Mouse (Mus musculus) inflammation-experienced regulatory T-cells, adult 6 months (primary cell): ENCODE data around the gene Prkaa1. TPM values are rescaled to one million over a fixed set of nuclear protein-coding genes. Genes with fewer than 3 reads are reported as not detected.
"Not testable (repeated sequence)": the region's sequence is repeated elsewhere in the genome, so short reads cannot be mapped to it uniquely, and the experiment has no call there.

Experiments used
- ATAC-seq: one replicate; pipeline ENCODE4 v1.8.0; 2017
- polyA plus RNA-seq, 3 experiments: library from polyadenylated mRNA; unstranded; fragments of 100-300 nt; shearing (Covaris generic); gene quantifications; one replicate each; pipeline ENCODE4 v1.2.1; 2017

The Prkaa1 gene
- polyA plus RNA-seq, 3 experiments from 2014 or later: 18.1 to 22.5 (median 21.9) TPM

GRCm38 (mm10) chr15:5173217-5173820, 29.7 kb downstream of the Prkaa1 start:
- ATAC-seq: no peak

- ATAC-seq: peak; percentile 9
These were observed 41.1 kb downstream of the Prkaa1 start for GRCm38 (mm10) chr15:5184668-5185330.

GRCm38 (mm10) chr15:5185366-5186292, 42.0 kb downstream of the Prkaa1 start, which contains the start of gene Ttc33:
Gene Ttc33, plus strand, starts transcription at chr15:5185525.
- ATAC-seq: peak; percentile 83

DNA sequence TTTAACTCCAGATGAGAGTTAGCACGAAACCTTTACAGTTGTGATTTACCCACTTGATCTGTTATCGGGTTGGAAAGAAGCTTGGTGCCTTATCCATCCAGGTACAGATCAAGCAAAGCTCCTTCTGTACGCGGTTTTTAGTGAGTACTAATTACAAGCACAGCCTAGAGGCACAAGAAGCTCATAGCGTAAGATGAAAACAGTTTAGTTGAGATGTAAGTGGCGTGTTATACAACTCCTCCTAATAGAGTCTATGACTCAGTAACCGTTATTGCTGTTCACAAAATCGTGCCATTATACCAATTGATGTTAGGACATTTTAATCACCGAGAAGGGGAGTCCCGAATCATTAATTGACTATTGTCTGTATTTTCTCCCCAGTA, 42.6 kb downstream of the Prkaa1 start:
- ATAC-seq: no peak

DNA sequence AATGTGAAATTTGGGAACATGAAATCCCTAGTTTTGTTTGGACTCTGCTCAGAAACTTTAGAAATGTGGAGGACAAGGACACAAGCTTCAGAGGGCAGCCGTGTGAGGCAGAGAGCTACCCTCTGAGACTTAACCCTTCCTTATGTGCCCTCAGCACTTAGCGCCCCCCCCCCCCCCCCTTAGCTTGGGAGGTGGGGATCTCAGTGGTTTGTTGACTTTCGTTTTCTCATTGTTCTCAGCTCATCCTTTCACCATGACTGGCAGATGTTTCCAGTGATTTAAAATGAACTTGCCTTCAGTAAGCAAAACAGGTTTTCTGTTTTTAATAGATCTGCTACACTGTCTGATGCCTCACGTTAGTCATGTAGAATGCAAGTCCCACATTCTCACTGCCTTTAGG, 43.5 kb downstream of the Prkaa1 start:
- ATAC-seq: no peak

- no peak for ATAC-seq
These were observed 44.4 kb downstream of the Prkaa1 start for GRCm38 (mm10) chr15:5188029-5188428.

DNA sequence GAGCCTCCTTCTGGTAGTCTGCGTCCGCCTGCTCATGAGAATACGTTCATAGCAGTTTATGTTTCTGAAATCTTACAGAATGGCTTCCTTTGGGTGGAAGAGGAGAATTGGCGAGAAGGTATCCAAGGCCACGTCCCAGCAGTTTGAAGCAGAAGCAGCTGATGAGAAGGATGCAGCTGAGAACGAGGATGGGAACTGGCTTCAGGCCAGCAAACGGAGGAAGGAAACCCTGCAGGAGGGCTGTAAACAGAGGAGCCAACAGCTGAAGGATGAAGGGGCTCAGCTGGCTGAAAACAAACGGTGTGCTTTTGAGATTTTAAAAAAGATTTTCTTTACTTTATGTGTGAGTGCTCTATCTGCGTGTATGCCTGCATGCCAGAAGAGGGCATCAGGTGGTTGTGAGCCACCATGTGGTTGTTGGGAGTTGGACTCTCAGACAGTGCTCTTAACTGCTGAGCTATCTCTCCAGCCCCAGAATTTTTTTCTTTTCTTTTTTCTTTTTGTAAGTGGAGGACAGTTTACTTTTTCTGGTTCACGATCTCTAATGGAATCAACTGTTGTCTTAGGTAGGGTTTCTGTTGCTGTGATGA, 45.9 kb downstream of the Prkaa1 start:
- ATAC-seq: no peak

GRCm38 (mm10) chr15:5193833-5194232, 50.2 kb downstream of the Prkaa1 start:
- ATAC-seq: peak; percentile 50

DNA sequence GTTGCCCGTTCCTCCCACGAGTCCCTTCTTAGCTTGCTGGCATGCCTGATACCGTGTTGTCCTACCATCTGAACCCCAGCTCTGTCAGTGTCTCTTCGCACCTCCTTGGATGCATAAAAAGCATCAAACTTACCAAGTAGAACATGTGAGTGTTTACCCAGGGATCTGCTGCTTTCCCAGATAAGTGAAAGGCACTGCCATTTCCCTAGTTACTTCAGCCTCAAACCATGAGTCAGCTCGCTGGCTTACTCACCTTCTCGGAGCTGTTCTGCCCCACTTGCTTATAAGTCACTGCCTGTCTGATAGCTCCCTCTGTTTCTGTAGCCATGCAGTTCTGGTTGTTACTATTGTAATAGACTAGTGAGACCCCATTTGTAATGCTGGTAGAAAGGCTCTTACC, 50.8 kb downstream of the Prkaa1 start:
- no peak for ATAC-seq

DNA sequence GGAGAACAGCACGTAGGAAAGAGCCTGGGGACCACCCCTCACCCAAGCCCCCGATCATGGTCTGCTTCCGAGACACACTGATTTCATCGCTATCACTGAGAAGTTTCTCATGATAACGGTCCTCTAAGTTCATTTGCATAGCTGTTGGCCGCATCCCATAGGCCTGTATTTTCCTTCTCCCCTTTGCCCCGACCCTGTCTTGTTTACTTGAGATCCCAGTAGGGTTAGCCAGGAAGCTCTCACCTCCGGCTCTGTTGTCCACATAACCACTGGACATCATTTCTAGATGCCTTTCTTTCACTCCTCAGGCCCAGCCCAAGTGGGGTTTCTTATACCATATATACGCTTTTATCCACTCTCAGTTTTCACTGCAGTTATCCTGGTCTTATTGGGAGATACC, 51.3 kb downstream of the Prkaa1 start:
- ATAC-seq: no peak

DNA sequence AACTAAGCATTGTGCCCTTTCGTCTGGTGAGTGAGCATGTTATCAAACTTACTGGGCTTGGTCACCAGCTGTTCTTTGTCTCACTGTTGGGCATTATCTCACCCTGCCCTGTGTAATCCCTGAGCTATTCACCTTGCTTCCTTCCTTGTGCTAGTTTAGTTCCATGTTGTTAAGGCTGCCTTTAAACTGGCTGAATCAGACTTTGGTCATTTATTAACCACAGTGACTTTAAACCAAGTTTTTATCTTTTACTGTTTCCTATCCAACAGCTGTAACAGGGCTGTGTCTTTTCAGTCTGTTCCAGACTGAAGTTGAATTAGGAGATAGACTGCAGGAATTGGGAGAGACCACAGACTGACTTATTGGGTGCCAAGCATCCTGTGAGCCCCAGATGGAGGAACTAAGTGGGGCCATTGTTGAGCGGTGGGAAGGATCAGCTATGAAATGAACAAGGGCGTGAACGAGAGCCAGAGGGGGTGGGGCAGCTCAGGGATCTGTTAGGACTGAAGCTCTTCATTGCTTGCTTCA, 52.4 kb downstream of the Prkaa1 start:
- no peak for ATAC-seq

DNA sequence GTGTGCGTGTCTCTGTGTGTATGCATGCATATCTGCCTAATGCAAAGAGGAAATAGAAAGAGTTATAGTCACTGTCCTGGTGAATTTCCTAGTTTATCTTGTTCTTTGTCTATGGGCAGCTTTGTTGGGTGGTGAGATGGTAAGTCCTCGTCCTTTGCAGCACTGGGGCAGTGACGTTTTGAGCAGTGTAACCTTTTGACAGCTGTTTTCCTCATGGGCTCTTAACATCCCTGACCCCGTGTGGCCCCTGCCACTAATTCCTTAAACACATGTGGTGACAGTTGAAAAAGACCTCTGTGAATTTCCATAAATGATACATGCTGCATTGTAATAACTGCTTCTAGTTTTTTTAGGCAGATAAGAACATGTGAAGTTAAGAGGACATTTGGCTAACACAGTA, 53.0 kb downstream of the Prkaa1 start:
- ATAC-seq: no peak

DNA sequence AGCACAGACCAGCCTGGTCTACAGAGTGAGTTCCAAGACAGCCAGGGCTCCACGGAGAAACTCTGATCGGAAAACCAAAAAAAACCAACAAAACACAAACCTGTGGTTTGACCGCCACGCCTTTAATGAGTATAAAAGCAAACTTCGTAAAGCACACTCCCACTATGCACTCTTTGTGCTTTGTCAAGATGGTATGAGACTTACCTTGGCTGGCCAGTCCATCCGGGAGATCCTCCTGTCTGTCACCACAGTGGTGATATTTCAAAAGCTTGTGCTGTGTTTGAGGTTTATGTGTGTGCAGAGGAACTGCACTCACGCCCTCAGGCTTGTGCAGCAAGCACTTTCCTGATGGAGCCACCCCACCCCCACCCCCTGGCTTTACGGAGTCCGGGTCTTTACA, 61.6 kb downstream of the Prkaa1 start:
- ATAC-seq: no peak

DNA sequence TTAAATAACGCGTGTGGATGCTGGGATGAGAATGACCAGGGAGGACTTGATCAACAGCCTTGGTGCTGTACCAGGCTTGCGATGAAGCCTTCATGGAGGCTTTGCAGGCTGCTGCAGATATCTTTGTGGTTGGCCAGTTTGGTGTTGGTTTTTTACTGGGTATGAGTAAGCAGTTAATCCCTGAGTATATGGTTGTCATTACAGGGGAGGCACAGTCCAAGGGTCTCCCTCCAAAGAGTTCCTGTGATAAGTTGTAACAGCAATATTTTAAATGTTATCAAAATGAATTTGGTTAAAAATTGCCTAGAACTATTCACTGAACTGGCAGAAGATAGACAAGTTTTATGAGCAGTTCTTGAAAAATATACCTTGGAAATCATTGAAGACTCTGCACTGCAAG, 65.5 kb downstream of the Prkaa1 start:
- ATAC-seq: no peak

DNA sequence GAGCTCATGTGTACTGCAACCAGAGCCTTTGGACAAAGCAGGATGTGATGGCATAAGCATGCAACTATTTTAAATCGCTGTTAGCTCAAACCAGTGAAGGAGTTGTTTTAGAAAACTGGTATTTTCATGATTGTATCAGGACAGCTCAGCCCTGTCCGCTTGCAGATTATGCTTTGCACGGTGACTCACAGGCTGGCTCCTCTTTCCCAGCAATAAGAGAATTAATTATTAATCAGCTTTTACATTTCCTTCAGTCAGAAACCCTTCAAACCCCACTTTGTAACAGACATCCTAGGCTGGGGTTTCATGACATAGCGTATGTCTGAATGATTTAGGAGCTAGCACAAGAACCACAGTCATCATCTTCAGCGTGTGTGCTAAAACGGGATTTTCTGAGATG, 76.8 kb downstream of the Prkaa1 start:
- ATAC-seq: no peak

DNA sequence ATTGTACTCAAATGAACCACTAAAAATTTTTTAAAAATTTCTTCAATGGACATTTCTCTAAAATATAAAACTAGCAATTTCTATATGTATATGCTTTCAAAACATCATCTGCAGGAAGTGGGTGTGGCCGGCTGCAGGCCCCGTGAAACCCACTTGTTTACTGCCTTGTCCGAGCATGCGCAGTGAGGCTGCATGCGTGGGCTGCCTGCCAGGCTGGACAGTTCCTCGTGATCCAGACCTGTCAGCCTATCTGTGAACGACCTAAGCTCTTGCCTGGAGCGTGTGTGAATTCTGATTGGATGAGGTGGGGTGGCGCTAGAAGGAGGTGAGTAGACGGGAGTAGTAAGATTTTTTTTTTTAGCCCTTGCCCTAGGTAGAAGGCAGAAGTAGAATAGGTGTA, 87.1 kb downstream of the Prkaa1 start:
- ATAC-seq: not testable (repeated sequence)

Other genes with a start within 250 kb of the Prkaa1 start
- gene Mroh2b, start 245.1 kb upstream of the Prkaa1 start, polyA plus RNA-seq: not detected
- not detected for gene C7, start 80.1 kb upstream of the Prkaa1 start, polyA plus RNA-seq
- 10 to 100 TPM; 15.9 to 41.4 (median 35.3) TPM for gene Card6, start 35.3 kb upstream of the Prkaa1 start, polyA plus RNA-seq
- gene Rpl37, start 27.2 kb upstream of the Prkaa1 start, polyA plus RNA-seq: 1,000 to 10,000 TPM; 1,587 to 2,567 (median 2,159) TPM
- gene Ttc33, start 41.7 kb downstream of the Prkaa1 start, polyA plus RNA-seq: 10 to 100 TPM; 58.5 to 62.4 (median 61.3) TPM
- 10 to 100 TPM; 25.0 to 27.1 (median 26.3) TPM for gene Ptger4, start 100.3 kb downstream of the Prkaa1 start, polyA plus RNA-seq